Mouse (Mus musculus) liver, postnatal 0 days (tissue): ENCODE data around the gene Zfp780b.

Source experiments
- CTCF ChIP-seq: sonication (generic); IDR thresholded peaks from 2 replicates; pipeline ENCODE4 v1.5.1; 2016; ENCODE audit warnings: antibody characterized with exemption, low read depth
- EP300 ChIP-seq: IDR thresholded peaks from 2 replicates; pipeline ENCODE4 v1.6.1; 2016; ENCODE audit warnings: antibody characterized with exemption, low read depth, mild to moderate bottlenecking

- TF ChIP-seq EP300 (no peak), CTCF (no peak)
Observed at GRCm38 (mm10) chr7:27928818-27929695, 49.9 kb downstream of the Zfp780b start, which contains the start of gene Zfp974.
